Mouse (Mus musculus) left cerebral cortex, adult 8-10 months (tissue): ENCODE results near the gene Rap1gap2. TPM values are rescaled to one million over a fixed set of nuclear protein-coding genes. Genes with fewer than 3 reads are reported as not detected.

Source experiments
- DNase-seq, 2 experiments: peaks; one replicate each; pipeline ENCODE4 v3.0.0; 2022; ENCODE audit warnings: low spot score in 2 of 2
- total RNA-seq, 4 experiments: library from RNA; stranded (reverse); gene quantifications; 2 replicates each; pipeline ENCODE4 v1.2.4; 2022

The Rap1gap2 gene
- total RNA-seq: 100 to 1,000 TPM; 154 to 168 (median 162) TPM

- no peak for DNase-seq
These were observed at the start of gene Rap1gap2 for GRCm38 (mm10) chr11:74610545-74611176. TSS of gene Rap1gap2 (minus strand) at chr11:74610915.

- no peak for DNase-seq
These were observed 49.6 kb upstream of the Rap1gap2 start for GRCm38 (mm10) chr11:74660336-74660735.

GRCm38 (mm10) chr11:74655941-74656340 is 45.2 kb upstream of the Rap1gap2 start:
- DNase-seq: no peak

GRCm38 (mm10) chr11:74653385-74653784 is 42.7 kb upstream of the Rap1gap2 start:
- no peak for DNase-seq

GRCm38 (mm10) chr11:74652791-74653191 is 42.1 kb upstream of the Rap1gap2 start:
- no peak for DNase-seq

GRCm38 (mm10) chr11:74650576-74651100 is 39.9 kb upstream of the Rap1gap2 start:
- DNase-seq: no peak

- DNase-seq: no peak
These were observed 39.2 kb upstream of the Rap1gap2 start for GRCm38 (mm10) chr11:74649647-74650551.

- DNase-seq: peak; percentile 97 to 99
These were observed 38.5 kb upstream of the Rap1gap2 start, which contains the start of gene Cluh for GRCm38 (mm10) chr11:74649095-74649646. TSS of gene Cluh (plus strand) at chr11:74649495.

GRCm38 (mm10) chr11:74648676-74649075 is 38.0 kb upstream of the Rap1gap2 start:
- DNase-seq: no peak

- no peak for DNase-seq
These were observed 37.3 kb upstream of the Rap1gap2 start for GRCm38 (mm10) chr11:74647966-74648365.

- DNase-seq: no peak
These were observed 28.9 kb upstream of the Rap1gap2 start for GRCm38 (mm10) chr11:74639628-74640027.

- DNase-seq: no peak
These were observed 28.2 kb upstream of the Rap1gap2 start for GRCm38 (mm10) chr11:74638791-74639411.

GRCm38 (mm10) chr11:74637971-74638790 is 27.5 kb upstream of the Rap1gap2 start:
- DNase-seq: peak; percentile 53 to 75

- no peak for DNase-seq
These were observed 26.8 kb upstream of the Rap1gap2 start for GRCm38 (mm10) chr11:74637486-74637885.

GRCm38 (mm10) chr11:74634490-74635275 is 24.0 kb upstream of the Rap1gap2 start:
- no peak for DNase-seq

- no peak for DNase-seq
These were observed 21.4 kb upstream of the Rap1gap2 start for GRCm38 (mm10) chr11:74631880-74632789.

GRCm38 (mm10) chr11:74627481-74627880 is 16.8 kb upstream of the Rap1gap2 start:
- no peak for DNase-seq

- no peak for DNase-seq
These were observed 14.6 kb upstream of the Rap1gap2 start for GRCm38 (mm10) chr11:74625333-74625732.

GRCm38 (mm10) chr11:74623693-74624092 is 13.0 kb upstream of the Rap1gap2 start:
- no peak for DNase-seq
